24 mouse cellular contexts compared by ENCODE assay signal in genomic region chr6:92545204-92545603, GRCm38 (mm10).
DNase-seq lines count a peak whose midpoint lies in the region; ATAC-seq and TF ChIP-seq lines count a peak whose summit lies in the region.
"Had no signal": no experiment of that assay in that cellular context is flagged by ENCODE, and none has a peak within 500 bp of the region (broad histone marks: within the 10 kb centered on the region; RNA-seq: fewer than 3 reads in every experiment).

No protein-coding gene starts in this region.

- no peak for TF ChIP-seq CTCF in layer of hippocampus, adult 2 months (conservative IDR thresholded peaks at IDR 0.05)
- TF ChIP-seq CTCF in midbrain, postnatal 0 days (IDR thresholded peaks at IDR 0.05) = no peak

- 86% methylated on average over 2 of the region's 2 CpGs for WGBS in hindbrain, embryonic 14.5 days
- WGBS in hindbrain, embryonic 12.5 days = 91% methylated on average over 2 of the region's 2 CpGs
- 80% methylated on average over 2 of the region's 2 CpGs for WGBS in midbrain, postnatal 0 days
- WGBS in midbrain, embryonic 10.5 days = 94% methylated on average over 2 of the region's 2 CpGs

- 0 out of 2 replicates have a peak overlapping the region, but pooled peaks have one; percentile 4 for H3K27ac ChIP-seq in hindbrain, embryonic 14.5 days
- H3K27ac ChIP-seq in hindbrain, embryonic 12.5 days = no peak overlapping the region
- peak overlapping the region; percentile 43; the same call in 1 of the 2 replicates for H3K27ac ChIP-seq in layer of hippocampus, adult 2 months
- H3K27ac ChIP-seq in midbrain, postnatal 0 days (ENCODE audit: low read depth, low read length) = no peak overlapping the region
- H3K27ac ChIP-seq in midbrain, embryonic 10.5 days (replicated peaks) = no peak overlapping the region
- H3K27ac ChIP-seq: embryonic facial prominence, embryonic 10.5 days; embryonic facial prominence, embryonic 13.5 days; forebrain, embryonic 12.5 days; forebrain, embryonic 15.5 days; heart, adult 2 months had no signal

- H3K36me3 ChIP-seq in hindbrain, embryonic 14.5 days (replicated peaks; ENCODE audit: control insufficient read depth, insufficient read depth) = no peaks in the 10 kb centered on the region
- H3K36me3 ChIP-seq in hindbrain, embryonic 12.5 days = no peaks in the 10 kb centered on the region
- no peaks in the 10 kb centered on the region for H3K36me3 ChIP-seq in midbrain, postnatal 0 days (ENCODE audit: insufficient read depth, low read length)
- H3K36me3 ChIP-seq in midbrain, embryonic 10.5 days = no peaks in the 10 kb centered on the region
- H3K36me3 ChIP-seq: embryonic facial prominence, embryonic 10.5 days; embryonic facial prominence, embryonic 13.5 days; forebrain, embryonic 12.5 days; forebrain, embryonic 15.5 days had no signal

- H3K9ac ChIP-seq in hindbrain, embryonic 14.5 days = no peak overlapping the region
- no peak overlapping the region for H3K9ac ChIP-seq in hindbrain, embryonic 12.5 days
- H3K9ac ChIP-seq in midbrain, postnatal 0 days (replicated peaks; ENCODE audit: low read length, poor library complexity, severe bottlenecking) = no peak overlapping the region
- H3K9ac ChIP-seq: embryonic facial prominence, embryonic 13.5 days; forebrain, embryonic 12.5 days; forebrain, embryonic 15.5 days had no signal

- DNase-seq in hindbrain, embryonic 14.5 days (ENCODE audit: low spot score) = no peak
- no peak for DNase-seq in layer of hippocampus, adult 2 months (ENCODE audit: low spot score in 2 of 2)
- no peak for DNase-seq in layer of hippocampus, adult 9-10 months (ENCODE audit: low spot score)
- peak; percentile 21 for DNase-seq in midbrain, postnatal 0 days (ENCODE audit: low spot score)
- no peak for DNase-seq in midbrain, embryonic 10.5 days (ENCODE audit: low spot score)
- DNase-seq in heart, adult 8-10 months (ENCODE audit: low spot score) = no peak
- DNase-seq: adrenal gland, adult 8-10 months; adrenal gland, postnatal 25 days; cerebellum, adult 11-12 months; cerebellum, adult 8-10 months; cerebellum, postnatal 10 days; cerebellum, postnatal 36 days; embryo, embryonic 11 days; gastrocnemius, postnatal 10 days; gastrocnemius, postnatal 36 days; heart, adult 2 months had no signal

- H3K4me2 ChIP-seq in hindbrain, embryonic 14.5 days (replicated peaks) = no peak overlapping the region
- H3K4me2 ChIP-seq in hindbrain, embryonic 12.5 days (replicated peaks) = no peak overlapping the region
- H3K4me2 ChIP-seq in midbrain, postnatal 0 days (ENCODE audit: low read depth, low read length, poor library complexity, severe bottlenecking) = no peak overlapping the region
- H3K4me2 ChIP-seq: embryonic facial prominence, embryonic 13.5 days; forebrain, embryonic 12.5 days; forebrain, embryonic 15.5 days; heart, embryonic 11.5 days had no signal

- H3K4me1 ChIP-seq in hindbrain, embryonic 14.5 days (replicated peaks; ENCODE audit: control insufficient read depth, insufficient read depth, low read length) = no peaks in the 10 kb centered on the region
- H3K4me1 ChIP-seq in hindbrain, embryonic 12.5 days = peaks cover 2% of the 10 kb centered on the region; the same call in 1 of the 2 replicates
- H3K4me1 ChIP-seq in midbrain, postnatal 0 days (ENCODE audit: insufficient read depth, low read length) = no peaks in the 10 kb centered on the region
- H3K4me1 ChIP-seq in midbrain, embryonic 10.5 days = no peaks in the 10 kb centered on the region
- H3K4me1 ChIP-seq: forebrain, embryonic 12.5 days; forebrain, embryonic 15.5 days had no signal

- ATAC-seq in hindbrain, embryonic 14.5 days (ENCODE audit: low FRiP score) = no peak
- no peak for ATAC-seq in hindbrain, embryonic 12.5 days (ENCODE audit: low FRiP score)
- ATAC-seq in midbrain, postnatal 0 days (ENCODE audit: low FRiP score) = no peak
- ATAC-seq: activated CD4-positive, CD25-positive, alpha-beta regulatory T cell, adult 4 months; forebrain, embryonic 15.5 days had no signal

- no peak overlapping the region for H3K4me3 ChIP-seq in hindbrain, embryonic 14.5 days (replicated peaks; ENCODE audit: low read length)
- H3K4me3 ChIP-seq in hindbrain, embryonic 12.5 days = no peak overlapping the region
- H3K4me3 ChIP-seq in layer of hippocampus, adult 2 months = no peak overlapping the region
- H3K4me3 ChIP-seq in midbrain, postnatal 0 days (ENCODE audit: low read depth, low read length) = no peak overlapping the region
- no peak overlapping the region for H3K4me3 ChIP-seq in midbrain, embryonic 10.5 days
- H3K4me3 ChIP-seq: embryonic facial prominence, embryonic 10.5 days; embryonic facial prominence, embryonic 13.5 days; erythroblast, embryonic 14.5 days; forebrain, embryonic 12.5 days; forebrain, embryonic 15.5 days; heart, adult 2 months had no signal

- no peaks in the 10 kb centered on the region for H3K27me3 ChIP-seq in hindbrain, embryonic 14.5 days (ENCODE audit: control insufficient read depth, insufficient read depth, low read length)
- no peaks in the 10 kb centered on the region for H3K27me3 ChIP-seq in hindbrain, embryonic 12.5 days
- no peaks in the 10 kb centered on the region for H3K27me3 ChIP-seq in midbrain, postnatal 0 days (ENCODE audit: insufficient read depth, low read length)
- H3K27me3 ChIP-seq in midbrain, embryonic 10.5 days (ENCODE audit: low read depth, poor library complexity, severe bottlenecking) = no peaks in the 10 kb centered on the region
- H3K27me3 ChIP-seq: embryonic facial prominence, embryonic 13.5 days; forebrain, embryonic 12.5 days; forebrain, embryonic 15.5 days had no signal

- H3K9me3 ChIP-seq in hindbrain, embryonic 14.5 days (ENCODE audit: control insufficient read depth, low read length) = no peaks in the 10 kb centered on the region
- H3K9me3 ChIP-seq in hindbrain, embryonic 12.5 days (replicated peaks) = no peaks in the 10 kb centered on the region
- H3K9me3 ChIP-seq in midbrain, postnatal 0 days (ENCODE audit: low read length) = no peaks in the 10 kb centered on the region
- H3K9me3 ChIP-seq in midbrain, embryonic 10.5 days (replicated peaks) = no peaks in the 10 kb centered on the region
- H3K9me3 ChIP-seq: embryonic facial prominence, embryonic 10.5 days; embryonic facial prominence, embryonic 13.5 days; forebrain, embryonic 12.5 days; forebrain, embryonic 15.5 days had no signal

Comparison
In these comparisons a context has a peak if more than half of its experiments do, and no peak if none do; other contexts are left out.
1. H3K27ac ChIP-seq: peak in hindbrain, embryonic 14.5 days (single experiment) and layer of hippocampus, adult 2 months (single experiment); none in hindbrain, embryonic 12.5 days (single experiment), midbrain, postnatal 0 days (single experiment) and midbrain, embryonic 10.5 days (single experiment).